Comparison of ENCODE assay signal across 1 mouse cellular context in genomic region chr11:5496559-5497248, GRCm38 (mm10).
TF ChIP-seq lines count a peak whose summit lies in the region.

No protein-coding gene starts in this region.

TF ChIP-seq in ES-E14, 5 proteins besides CTCF, POLR2A, EP300 and RAD21 (continued from another document):
- TF ChIP-seq HCFC1 (IDR thresholded peaks at IDR 0.05; ENCODE audit: borderline replicate concordance, insufficient read depth, low read length) = no peak
